9 mouse cellular contexts compared by ENCODE assay signal in the genomic region with DNA sequence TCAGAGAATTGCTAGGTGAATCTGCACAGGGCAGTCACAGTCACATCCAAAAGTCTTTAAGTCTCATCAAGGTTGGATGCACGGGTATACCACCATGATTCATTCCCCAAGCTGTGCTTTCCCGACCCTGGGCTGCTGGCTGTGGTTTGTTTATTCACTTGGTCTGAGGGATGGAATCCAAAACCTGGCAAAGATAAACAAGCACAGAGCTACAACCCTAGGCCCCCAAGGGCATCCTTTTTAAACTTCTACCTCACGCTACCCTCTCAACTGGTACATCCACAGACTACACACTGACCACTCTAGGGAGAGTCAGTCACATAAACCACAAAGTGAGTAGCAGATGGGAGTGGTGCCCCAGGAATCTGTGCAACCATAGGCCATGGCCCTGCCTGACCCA. TPM values are rescaled to one million over a fixed set of nuclear protein-coding genes. Genes with fewer than 3 reads are reported as not detected.
DNase-seq lines count a peak whose midpoint lies in the region; ATAC-seq and TF ChIP-seq lines count a peak whose summit lies in the region.
"Had no signal": no experiment of that assay in that cellular context is flagged by ENCODE, and none has a peak within 500 bp of the region (broad histone marks: within the 10 kb centered on the region; RNA-seq: fewer than 3 reads in every experiment).

No protein-coding gene starts in this region.

- DNase-seq in lung, postnatal 4 days, result no peak
- DNase-seq in embryonic facial prominence, embryonic 14.5 days (ENCODE audit: low spot score), result no peak
- DNase-seq in hindbrain, postnatal 0 days (ENCODE audit: low spot score), result no peak
- DNase-seq in cerebellum, adult 11 months, result no peak
- no peak for DNase-seq in cerebellum, postnatal 10 days
- DNase-seq in kidney, postnatal 36 days, result no peak

- no peak for TF ChIP-seq CTCF in hindbrain, postnatal 0 days (IDR thresholded peaks at IDR 0.05; ENCODE audit: low read depth)

- peak overlapping the region; percentile 91 for H3K4me2 ChIP-seq in lung, embryonic 15.5 days
- peak overlapping the region; percentile 92 for H3K4me2 ChIP-seq in embryonic facial prominence, embryonic 14.5 days (ENCODE audit: low read depth, low read length)
- peak overlapping the region; percentile 92 for H3K4me2 ChIP-seq in hindbrain, postnatal 0 days (ENCODE audit: low read depth, low read length)
- peak overlapping the region; percentile 87 for H3K4me2 ChIP-seq in neural tube, embryonic 14.5 days (ENCODE audit: low read depth, low read length)

- WGBS in lung, embryonic 15.5 days, result 38% methylated on average over 3 of the region's 3 CpGs
- WGBS in embryonic facial prominence, embryonic 14.5 days, result 40% methylated on average over 3 of the region's 3 CpGs
- 62% methylated on average over 3 of the region's 3 CpGs for WGBS in hindbrain, postnatal 0 days
- WGBS in neural tube, embryonic 14.5 days, result 69% methylated on average over 3 of the region's 3 CpGs

- no peak overlapping the region for H3K27ac ChIP-seq in lung, embryonic 15.5 days
- H3K27ac ChIP-seq in embryonic facial prominence, embryonic 14.5 days (replicated peaks; ENCODE audit: low read depth, low read length), result no peak overlapping the region
- no peak overlapping the region for H3K27ac ChIP-seq in hindbrain, postnatal 0 days
- H3K27ac ChIP-seq in neural tube, embryonic 14.5 days (ENCODE audit: low read depth, low read length), result no peak overlapping the region
- H3K27ac ChIP-seq: liver, embryonic 12.5 days had no signal

- H3K4me3 ChIP-seq in lung, embryonic 15.5 days, result peak overlapping the region; percentile 89; the same call in 1 of the 2 replicates
- H3K4me3 ChIP-seq in embryonic facial prominence, embryonic 14.5 days (ENCODE audit: low read depth, low read length), result peak overlapping the region; percentile 80
- H3K4me3 ChIP-seq in hindbrain, postnatal 0 days (ENCODE audit: low read length), result 0 out of 2 replicates have a peak overlapping the region, but pooled peaks have one; percentile 80
- no peak overlapping the region; the same call in 1 of the 2 replicates for H3K4me3 ChIP-seq in neural tube, embryonic 14.5 days (ENCODE audit: low read depth, low read length)

- H3K4me1 ChIP-seq in lung, embryonic 15.5 days, result peaks cover 57% of the 10 kb centered on the region
- H3K4me1 ChIP-seq in embryonic facial prominence, embryonic 14.5 days (ENCODE audit: control insufficient read depth, insufficient read depth, low read length), result peaks cover 39% of the 10 kb centered on the region
- H3K4me1 ChIP-seq in hindbrain, postnatal 0 days (ENCODE audit: insufficient read depth, low read length), result peaks cover 15% of the 10 kb centered on the region
- peaks cover 23% of the 10 kb centered on the region for H3K4me1 ChIP-seq in neural tube, embryonic 14.5 days (ENCODE audit: control insufficient read depth, insufficient read depth, low read length)

- H3K9me3 ChIP-seq in lung, embryonic 15.5 days, result no peaks in the 10 kb centered on the region
- no peaks in the 10 kb centered on the region for H3K9me3 ChIP-seq in embryonic facial prominence, embryonic 14.5 days (ENCODE audit: control insufficient read depth, low read length)
- no peaks in the 10 kb centered on the region for H3K9me3 ChIP-seq in hindbrain, postnatal 0 days (ENCODE audit: low read length)
- no peaks in the 10 kb centered on the region for H3K9me3 ChIP-seq in neural tube, embryonic 14.5 days (ENCODE audit: control insufficient read depth, low read length)
- H3K9me3 ChIP-seq: liver, embryonic 12.5 days had no signal

- no peaks in the 10 kb centered on the region for H3K36me3 ChIP-seq in lung, embryonic 15.5 days
- H3K36me3 ChIP-seq in embryonic facial prominence, embryonic 14.5 days (ENCODE audit: control insufficient read depth, insufficient read depth, low read length), result no peaks in the 10 kb centered on the region
- no peaks in the 10 kb centered on the region for H3K36me3 ChIP-seq in hindbrain, postnatal 0 days (ENCODE audit: insufficient read depth, low read length)
- H3K36me3 ChIP-seq in neural tube, embryonic 14.5 days (ENCODE audit: control insufficient read depth, insufficient read depth, low read length), result no peaks in the 10 kb centered on the region
- H3K36me3 ChIP-seq: liver, embryonic 12.5 days had no signal

- H3K9ac ChIP-seq in lung, embryonic 15.5 days, result no peak overlapping the region
- H3K9ac ChIP-seq in embryonic facial prominence, embryonic 14.5 days (ENCODE audit: low read depth, low read length), result 0 out of 2 replicates have a peak overlapping the region, but pooled peaks have one; percentile 93
- no peak overlapping the region for H3K9ac ChIP-seq in hindbrain, postnatal 0 days (replicated peaks; ENCODE audit: low read length)
- H3K9ac ChIP-seq in neural tube, embryonic 14.5 days (replicated peaks; ENCODE audit: low read depth, low read length), result no peak overlapping the region
- H3K9ac ChIP-seq: liver, embryonic 12.5 days had no signal

- H3K27me3 ChIP-seq in lung, embryonic 15.5 days, result no peaks in the 10 kb centered on the region
- H3K27me3 ChIP-seq in embryonic facial prominence, embryonic 14.5 days (replicated peaks; ENCODE audit: control insufficient read depth, insufficient read depth, low read length), result no peaks in the 10 kb centered on the region
- H3K27me3 ChIP-seq in hindbrain, postnatal 0 days (ENCODE audit: insufficient read depth, low read length), result no peaks in the 10 kb centered on the region
- no peaks in the 10 kb centered on the region; the same call in 1 of the 2 replicates for H3K27me3 ChIP-seq in neural tube, embryonic 14.5 days (ENCODE audit: control insufficient read depth, insufficient read depth, low read length)

- ATAC-seq in lung, embryonic 15.5 days (ENCODE audit: borderline replicate concordance, extremely low read depth, low FRiP score, low TSS enrichment), result no peak
- no peak for ATAC-seq in embryonic facial prominence, embryonic 14.5 days (ENCODE audit: low read depth)
- ATAC-seq in hindbrain, postnatal 0 days, result no peak
- no peak for ATAC-seq in neural tube, embryonic 14.5 days (ENCODE audit: low read depth)
- ATAC-seq: liver, embryonic 12.5 days had no signal

RNA-seq across cellular contexts. Expression of a gene that starts 1.8 kb away (rescaled TPM):
- polyA plus RNA-seq in lung, embryonic 15.5 days (2015; fragmentation: Nextera tagmentation; extraction: Ambion mirVana), result 5.0 and 5.5 TPM in 2 replicates
- polyA plus RNA-seq in embryonic facial prominence, embryonic 14.5 days (2014; fragmentation: Nextera tagmentation; extraction: Ambion mirVana), result 9.7 and 10.2 TPM in 2 replicates
- 51.0 and 52.5 TPM in 2 replicates for total RNA-seq in hindbrain, postnatal 0 days (2014; rRNA removed)
- 3.9 and 4.1 TPM in 2 replicates for polyA plus RNA-seq in hindbrain, postnatal 0 days (2015; fragmentation: Nextera tagmentation; extraction: Ambion mirVana)
- polyA plus RNA-seq in neural tube, embryonic 14.5 days (2014; fragmentation: Nextera tagmentation; extraction: Ambion mirVana), result 4.4 and 4.7 TPM in 2 replicates
